Mouse (Mus musculus) gastrocnemius, postnatal 4 days (tissue): ENCODE measurements at regions not wholly inside any gene's neighbourhood (a gene's known extent, or its start where the extent isn't known, plus 50 kb on each side); places are given as distances from the start of the nearest gene placed in this dataset.

Experiments
- DNase-seq, 2 experiments: peaks; one replicate each; pipeline ENCODE4 v3.0.0; 2021 to 2022; ENCODE audit warnings: low spot score in 2 of 2, mixed read lengths in 2 of 2

DNA sequence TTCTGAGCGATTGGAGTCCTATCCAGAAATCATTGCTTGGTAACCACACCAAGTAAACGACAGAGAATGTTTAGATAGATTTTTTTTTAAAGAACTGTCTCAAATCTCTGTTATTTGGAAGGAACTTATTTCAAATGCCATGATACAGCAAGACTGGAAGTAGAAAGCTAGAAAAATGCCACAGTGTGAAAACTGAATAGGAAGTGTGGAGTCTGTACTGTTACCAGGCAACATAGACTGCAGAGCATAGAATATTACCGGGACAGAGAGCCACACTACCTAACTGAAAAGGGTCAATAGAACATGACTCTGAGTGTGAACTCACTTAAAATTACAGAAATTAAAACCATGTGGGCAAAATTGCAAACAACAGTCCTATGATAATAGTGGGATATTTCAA, 52.4 kb upstream of the Adcy1 start:
- no peak for DNase-seq

- no peak for DNase-seq
Measured at GRCm38 (mm10) chr11:6999329-6999728, 64.0 kb upstream of the Adcy1 start.

DNA sequence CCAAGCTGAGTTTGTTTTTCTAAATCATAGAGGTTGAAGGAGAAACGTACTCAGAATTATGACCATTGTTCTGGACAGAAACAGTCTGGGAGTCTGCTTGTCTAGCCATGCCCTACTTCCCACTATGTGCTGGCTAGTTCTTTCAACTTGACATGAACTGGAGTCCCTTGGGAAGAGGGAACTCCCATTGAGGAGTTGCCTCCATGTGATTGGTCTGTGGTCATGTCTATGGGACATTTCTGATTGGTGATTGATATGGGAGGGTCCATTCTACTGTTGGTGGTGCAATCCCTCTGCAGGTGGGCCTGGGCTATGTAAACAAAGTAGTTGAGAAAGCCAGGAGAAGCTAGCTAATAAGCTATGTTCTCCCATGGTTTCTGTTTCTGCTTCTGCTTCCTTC, 64.5 kb upstream of the Adcy1 start:
- DNase-seq = no peak

- DNase-seq = no peak
Measured at GRCm38 (mm10) chr11:6997508-6997907, 65.8 kb upstream of the Adcy1 start.

- no peak for DNase-seq
Measured at GRCm38 (mm10) chr11:6993731-6994130, 69.6 kb upstream of the Adcy1 start.

DNA sequence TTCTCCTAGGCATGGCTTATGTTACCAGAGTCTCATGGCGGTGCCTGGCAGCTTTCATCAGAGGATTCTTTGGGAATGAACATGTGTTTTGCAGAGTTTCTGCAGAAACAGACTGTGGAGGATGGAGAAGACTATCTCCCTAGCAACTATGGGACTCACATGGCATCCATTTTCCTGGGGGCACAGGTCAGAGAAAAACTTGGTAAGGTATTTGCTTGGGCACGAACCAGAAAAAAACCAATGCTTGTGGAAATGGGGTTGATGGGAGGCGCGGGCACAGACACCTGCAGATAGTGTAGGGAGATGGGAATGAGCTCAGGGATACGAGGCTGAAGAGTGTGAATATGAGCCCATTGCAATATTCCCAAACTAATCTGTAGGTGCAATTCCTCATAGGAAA, 71.7 kb upstream of the Adcy1 start:
- no peak for DNase-seq

- DNase-seq = no peak
Measured at GRCm38 (mm10) chr11:6990711-6991110, 72.6 kb upstream of the Adcy1 start.

- DNase-seq = no peak
Measured at GRCm38 (mm10) chr11:6988884-6989824, 74.1 kb upstream of the Adcy1 start.

DNA sequence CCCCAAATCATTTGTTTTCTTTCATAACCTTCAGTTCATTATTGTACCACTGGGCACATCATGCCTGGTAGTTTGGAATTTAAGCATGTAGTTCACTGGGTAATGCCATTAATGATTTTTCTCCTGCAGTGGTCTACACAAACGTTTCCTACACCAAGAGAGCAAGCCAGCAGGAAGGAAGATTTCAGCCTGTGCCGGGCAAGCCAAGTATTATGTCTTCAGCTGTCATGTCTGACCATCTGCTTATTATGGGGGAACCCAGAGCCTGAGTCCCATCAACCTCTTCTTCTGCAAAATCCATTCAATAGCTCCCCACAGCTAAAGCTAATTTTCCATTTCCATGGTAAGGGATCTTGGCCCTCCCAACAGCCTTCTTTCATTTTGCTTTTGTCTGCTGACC, 75.3 kb upstream of the Adcy1 start:
- DNase-seq = no peak

GRCm38 (mm10) chr11:6987105-6987504, 76.2 kb upstream of the Adcy1 start:
- no peak for DNase-seq

DNA sequence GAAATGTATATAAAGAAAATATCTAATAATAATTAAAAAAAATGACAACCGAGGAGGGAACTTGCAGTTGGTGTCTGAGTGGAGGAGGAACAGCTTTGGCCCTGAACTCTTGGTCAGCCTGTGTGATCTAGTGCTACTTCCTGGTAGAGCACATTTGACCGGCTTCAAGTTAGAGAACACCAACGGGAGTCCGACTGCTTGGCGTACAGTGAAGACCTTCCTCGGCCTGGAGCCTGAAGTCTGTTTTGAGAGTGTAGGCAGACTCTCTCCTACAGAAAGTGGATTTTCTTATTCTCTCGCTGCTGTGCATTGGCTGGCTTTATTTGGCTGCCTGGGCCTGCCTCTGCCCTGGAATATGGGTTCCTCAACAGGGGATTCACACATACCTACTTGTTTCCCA, 81.2 kb upstream of the Adcy1 start:
- DNase-seq = no peak

GRCm38 (mm10) chr11:6979656-6980055, 83.6 kb upstream of the Adcy1 start:
- DNase-seq = no peak

GRCm38 (mm10) chr11:6969196-6969595, 94.1 kb upstream of the Adcy1 start:
- DNase-seq = no peak

- DNase-seq = no peak
Measured at GRCm38 (mm10) chr11:6966968-6967367, 96.3 kb upstream of the Adcy1 start.

DNA sequence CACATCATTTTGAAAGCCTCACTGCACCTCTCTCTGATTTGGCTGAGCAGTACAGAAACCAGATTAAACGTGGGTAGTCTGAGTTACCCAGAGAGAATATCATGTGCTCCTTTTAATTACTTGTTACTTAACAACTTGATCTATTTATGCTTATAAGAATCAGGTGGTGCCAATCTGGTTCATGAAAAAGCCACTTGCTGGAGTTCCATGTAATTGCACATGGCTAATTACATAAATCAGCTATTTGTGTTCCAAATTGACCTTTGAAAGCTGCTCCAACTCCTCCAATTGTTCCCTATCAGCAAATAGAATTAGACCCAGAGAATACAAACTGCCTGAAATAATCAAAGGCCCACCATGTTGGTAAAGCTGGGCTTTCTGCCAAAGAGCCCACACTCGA, 98.8 kb upstream of the Adcy1 start:
- no peak for DNase-seq

DNA sequence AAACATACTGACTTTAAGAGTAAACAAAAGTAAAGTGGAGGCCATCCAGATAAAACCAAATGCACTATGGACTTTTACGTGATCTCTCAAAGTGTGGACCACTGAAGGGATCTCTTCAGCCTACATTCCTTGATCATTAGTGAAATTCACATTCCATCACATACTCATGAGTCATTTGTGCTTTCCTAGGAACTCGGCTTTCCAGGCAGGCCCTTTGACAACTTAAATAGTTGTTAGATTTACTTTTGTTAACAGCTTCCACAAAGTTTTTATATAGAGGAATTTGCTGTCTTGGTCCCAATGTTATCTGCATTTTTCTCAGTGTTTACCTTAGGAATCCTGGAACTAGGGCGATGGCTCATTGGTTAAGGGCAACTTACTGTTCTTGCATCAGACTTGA, 99.7 kb upstream of the Adcy1 start:
- no peak for DNase-seq

DNA sequence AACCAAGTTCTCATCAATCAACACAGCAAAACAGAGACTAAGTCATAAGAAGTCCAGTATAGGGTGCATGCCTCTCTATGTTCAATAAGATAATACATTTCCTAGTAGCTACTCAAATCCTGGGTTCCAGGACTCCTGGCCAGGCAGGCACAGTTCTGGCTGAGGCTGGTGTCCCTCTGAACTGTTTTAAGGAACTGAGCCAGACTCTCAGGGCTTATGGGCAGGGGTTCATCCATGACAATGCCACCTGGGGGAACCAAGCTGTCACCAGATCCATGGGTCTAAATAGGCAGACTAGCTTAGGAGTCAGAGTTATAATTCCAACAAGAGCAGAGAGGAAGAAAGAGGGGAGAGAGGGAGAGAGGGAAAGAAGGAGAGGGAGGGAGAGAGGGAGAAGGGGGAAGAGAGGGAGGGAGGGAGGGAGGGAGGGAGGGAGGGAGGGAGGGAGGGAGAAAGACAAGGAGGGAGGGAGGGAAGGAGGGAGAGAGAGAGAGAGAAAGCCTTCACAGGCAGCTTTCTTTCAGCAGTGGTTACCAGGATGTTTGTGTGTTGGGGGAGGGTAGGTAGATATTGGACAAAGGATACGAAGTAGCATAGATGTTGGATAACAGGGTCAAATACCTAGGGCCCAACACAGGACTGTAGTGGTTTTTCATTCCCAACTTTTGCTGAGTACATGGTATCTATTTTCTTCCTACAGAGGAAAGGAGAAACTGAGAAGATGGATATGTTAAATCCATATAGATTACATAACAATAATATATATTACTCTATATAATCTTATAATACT, 100.3 kb upstream of the Adcy1 start:
- DNase-seq = no peak

- no peak for DNase-seq
Measured at GRCm38 (mm10) chr11:6962322-6962721, 101.0 kb upstream of the Adcy1 start.

DNA sequence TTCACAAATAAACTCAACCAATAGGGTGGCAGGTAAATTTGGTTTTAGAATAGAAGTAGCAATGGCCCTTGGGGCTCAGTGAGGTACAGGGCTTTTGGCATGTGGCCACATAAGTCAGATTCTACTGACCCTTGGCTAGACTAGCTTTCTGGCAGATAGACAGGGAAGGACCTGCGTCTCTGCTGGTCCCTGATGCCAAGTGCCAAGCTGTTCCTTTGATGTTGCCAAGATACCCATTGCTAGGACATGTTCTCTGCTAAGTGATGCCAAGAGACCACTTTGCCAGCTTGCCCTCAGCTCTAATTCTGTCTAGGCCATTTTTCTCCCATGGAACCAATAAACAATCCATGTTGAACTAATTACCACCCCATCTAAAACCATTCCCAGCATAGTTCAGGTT, 110.5 kb upstream of the Adcy1 start:
- DNase-seq = no peak

DNA sequence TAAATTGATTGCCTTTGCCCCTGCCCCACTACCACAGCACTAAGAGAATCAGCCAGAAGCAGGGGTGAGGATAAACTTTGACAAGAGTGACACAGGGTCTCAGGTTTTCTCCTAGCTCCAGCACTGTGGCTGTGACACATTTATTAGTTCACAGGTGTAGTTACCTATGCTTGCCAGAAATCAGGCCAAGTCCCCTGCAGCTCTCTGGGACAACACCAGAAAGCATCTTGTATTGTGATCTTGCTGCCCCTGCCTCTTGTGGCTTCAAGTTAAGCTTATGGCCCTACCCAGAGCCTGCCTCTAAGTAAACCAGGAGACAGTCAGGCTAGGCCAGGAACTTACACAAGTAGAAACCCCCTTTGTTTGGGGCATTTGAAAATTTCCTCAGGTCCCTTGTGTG, 111.9 kb upstream of the Adcy1 start:
- DNase-seq = no peak

DNA sequence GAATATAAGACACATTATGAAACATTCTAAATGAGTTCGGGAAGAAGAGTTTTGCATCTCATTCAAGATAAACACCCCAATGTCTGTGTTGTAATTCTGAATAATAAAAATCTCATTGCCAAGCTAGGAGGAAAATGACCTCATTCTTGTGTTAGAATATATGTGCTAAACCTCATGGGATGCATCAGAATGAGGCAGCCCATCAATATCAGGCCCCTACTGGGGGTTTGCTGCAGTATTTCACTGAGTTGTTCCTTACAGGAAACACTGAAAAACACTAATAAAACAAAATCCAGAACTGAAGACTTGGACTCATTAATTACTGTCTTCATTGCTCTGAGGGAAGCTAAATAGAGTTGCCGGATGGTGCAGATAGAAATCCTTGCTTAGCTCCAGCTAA, 111.6 kb upstream of the Gm11983 start:
- DNase-seq = no peak

DNA sequence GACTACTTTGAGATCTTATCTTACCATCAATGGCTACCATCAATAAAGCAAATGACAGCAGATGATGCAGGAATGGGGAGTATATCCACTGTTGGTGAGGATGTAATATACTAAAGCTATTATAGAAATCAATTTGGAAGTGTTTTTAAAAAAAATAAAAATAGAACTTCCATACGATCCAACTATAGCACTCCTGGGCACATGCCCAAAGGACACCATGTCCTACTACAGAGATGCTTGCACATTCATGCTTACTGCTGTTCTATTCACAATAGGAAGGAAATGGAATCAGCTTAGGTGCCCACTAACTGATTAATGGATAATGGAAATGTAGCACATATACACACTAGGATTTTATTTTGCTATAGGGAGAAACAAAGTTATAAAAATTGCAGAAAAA, 96.7 kb upstream of the Gm11983 start:
- DNase-seq = no peak

DNA sequence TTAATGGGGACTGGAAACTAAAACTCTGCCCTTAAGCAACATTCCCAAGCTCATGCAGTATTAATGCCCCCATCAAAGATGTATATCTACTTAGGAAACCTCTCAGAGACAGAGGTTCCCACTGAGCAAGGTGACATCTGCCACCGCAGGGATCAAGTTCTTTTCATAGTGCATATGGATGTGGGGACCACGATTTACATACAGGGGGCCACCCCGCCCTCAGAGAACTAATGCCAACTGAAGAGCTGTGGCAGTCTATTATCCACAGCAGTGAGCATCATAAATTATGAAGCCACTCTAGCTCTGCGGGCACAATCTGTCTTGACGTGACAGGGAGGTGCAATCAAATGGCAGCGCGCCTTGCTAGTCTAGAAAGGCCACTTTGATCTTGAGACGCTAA, 88.6 kb upstream of the Gm11983 start:
- DNase-seq = no peak
